Mouse (Mus musculus): ENCODE data around the gene Kif3b. TPM values are rescaled to one million over a fixed set of nuclear protein-coding genes. Genes with fewer than 3 reads are reported as not detected.
"Not testable (repeated sequence)": the region's sequence is repeated elsewhere in the genome, so short reads cannot be mapped to it uniquely, and the experiment has no call there.

The Kif3b gene
- polyA plus RNA-seq, 1 experiment from 2014 or later, result 12.6 TPM

- no peak for ATAC-seq (ENCODE audit: low FRiP score, low read depth)
- H3K36me3 ChIP-seq, result peaks cover 64% of the 10 kb centered on the region
- H3K27me3 ChIP-seq (replicated peaks), result no peaks in the 10 kb centered on the region
- peaks cover 13% of the 10 kb centered on the region for H3K4me1 ChIP-seq
- no peak overlapping the region for H3K4me2 ChIP-seq (replicated peaks)
- no peak overlapping the region for H3K4me3 ChIP-seq
- H3K27ac ChIP-seq, result no peak overlapping the region
- no peak overlapping the region for H3K9ac ChIP-seq
- H3K9me3 ChIP-seq, result no peaks in the 10 kb centered on the region
- 93% methylated on average over 2 of the region's 2 CpGs for WGBS
Observed at GRCm38 (mm10) chr2:153354648-153355047, 63.4 kb downstream of the Kif3b start.

GRCm38 (mm10) chr2:153356784-153357183 is 65.6 kb downstream of the Kif3b start:
- H3K27ac ChIP-seq, result no peak overlapping the region
- H3K9ac ChIP-seq, result no peak overlapping the region
- no peak overlapping the region for H3K4me2 ChIP-seq (replicated peaks)
- no peaks in the 10 kb centered on the region for H3K9me3 ChIP-seq
- ATAC-seq (ENCODE audit: low FRiP score, low read depth), result no peak
- 94% methylated on average over 4 of the region's 4 CpGs for WGBS
- H3K36me3 ChIP-seq, result peaks cover 73% of the 10 kb centered on the region
- no peaks in the 10 kb centered on the region for H3K4me1 ChIP-seq
- no peaks in the 10 kb centered on the region for H3K27me3 ChIP-seq (replicated peaks)
- no peak overlapping the region for H3K4me3 ChIP-seq

- no peak overlapping the region for H3K4me2 ChIP-seq (replicated peaks)
- no peak overlapping the region for H3K9ac ChIP-seq
- no peaks in the 10 kb centered on the region for H3K9me3 ChIP-seq
- no peak overlapping the region for H3K27ac ChIP-seq
- WGBS, result 93% methylated on average over 1 of the region's 1 CpGs
- no peaks in the 10 kb centered on the region for H3K27me3 ChIP-seq (replicated peaks)
- no peak overlapping the region for H3K4me3 ChIP-seq
- peaks cover 66% of the 10 kb centered on the region for H3K36me3 ChIP-seq
- no peak for ATAC-seq (ENCODE audit: low FRiP score, low read depth)
- no peaks in the 10 kb centered on the region for H3K4me1 ChIP-seq
Observed at GRCm38 (mm10) chr2:153361101-153361710, 70.0 kb downstream of the Kif3b start.

GRCm38 (mm10) chr2:153364531-153364930 is 73.3 kb downstream of the Kif3b start:
- H3K4me2 ChIP-seq (replicated peaks); ATAC-seq (ENCODE audit: low FRiP score, low read depth); H3K4me3 ChIP-seq; H3K27me3 ChIP-seq (replicated peaks); H3K4me1 ChIP-seq; H3K27ac ChIP-seq; H3K9me3 ChIP-seq; H3K9ac ChIP-seq: not testable (repeated sequence)
- peaks cover 62% of the 10 kb centered on the region for H3K36me3 ChIP-seq
- 92% methylated on average over 14 of the region's 14 CpGs for WGBS

GRCm38 (mm10) chr2:153370871-153371270 is 79.7 kb downstream of the Kif3b start:
- H3K4me2 ChIP-seq (replicated peaks), result no peak overlapping the region
- no peak overlapping the region for H3K27ac ChIP-seq
- H3K9ac ChIP-seq, result no peak overlapping the region
- H3K9me3 ChIP-seq, result no peaks in the 10 kb centered on the region
- peaks cover 30% of the 10 kb centered on the region for H3K36me3 ChIP-seq
- H3K27me3 ChIP-seq (replicated peaks), result no peaks in the 10 kb centered on the region
- no peaks in the 10 kb centered on the region for H3K4me1 ChIP-seq
- no peak for ATAC-seq (ENCODE audit: low FRiP score, low read depth)
- H3K4me3 ChIP-seq, result no peak overlapping the region

- Histone ChIP-seq H3K9ac (no peak overlapping the region), H3K4me1 (no peaks in the 10 kb centered on the region), H3K27me3 (replicated peaks) (no peaks in the 10 kb centered on the region), H3K27ac (no peak overlapping the region), H3K9me3 (no peaks in the 10 kb centered on the region), H3K4me3 (no peak overlapping the region), H3K36me3 (peaks cover 9% of the 10 kb centered on the region; the same call in 1 of the 2 replicates), H3K4me2 (replicated peaks) (no peak overlapping the region)
- no peak for ATAC-seq (ENCODE audit: low FRiP score, low read depth)
- WGBS, result 88% methylated on average over 2 of the region's 2 CpGs
Observed at GRCm38 (mm10) chr2:153375380-153375779, 84.2 kb downstream of the Kif3b start.

GRCm38 (mm10) chr2:153380479-153380878 is 89.3 kb downstream of the Kif3b start:
- Histone ChIP-seq H3K36me3 (peaks cover 30% of the 10 kb centered on the region), H3K4me3 (no peak overlapping the region), H3K9ac (no peak overlapping the region), H3K27me3 (replicated peaks) (no peaks in the 10 kb centered on the region), H3K9me3 (no peaks in the 10 kb centered on the region), H3K4me1 (no peaks in the 10 kb centered on the region), H3K4me2 (replicated peaks) (no peak overlapping the region), H3K27ac (no peak overlapping the region)
- 98% methylated on average over 1 of the region's 1 CpGs for WGBS
- no peak for ATAC-seq (ENCODE audit: low FRiP score, low read depth)

Other genes starting within 250 kb of the Kif3b start
- gene Ccm2l, start 225.5 kb upstream of the Kif3b start, polyA plus RNA-seq (2016; fragmentation: Nextera tagmentation; extraction: Ambion mirVana), result 2.5 and 3.3 TPM in 2 replicates
- gene Hck, start 182.9 kb upstream of the Kif3b start, polyA plus RNA-seq (2016; fragmentation: Nextera tagmentation; extraction: Ambion mirVana), result 2.5 and 2.6 TPM in 2 replicates
- gene Tm9sf4, start 130.1 kb upstream of the Kif3b start, polyA plus RNA-seq (2016; fragmentation: Nextera tagmentation; extraction: Ambion mirVana), result 77.9 and 83.1 TPM in 2 replicates
- 11.0 and 12.5 TPM in 2 replicates for gene Tspyl3, start 66.0 kb upstream of the Kif3b start, polyA plus RNA-seq (2016; fragmentation: Nextera tagmentation; extraction: Ambion mirVana)
- 11.8 and 16.6 TPM in 2 replicates for gene Plagl2, start 50.0 kb upstream of the Kif3b start, polyA plus RNA-seq (2016; fragmentation: Nextera tagmentation; extraction: Ambion mirVana)
- gene Pofut1, start 49.9 kb upstream of the Kif3b start, polyA plus RNA-seq (2016; fragmentation: Nextera tagmentation; extraction: Ambion mirVana), result 4.9 and 5.7 TPM in 2 replicates
- gene Asxl1, start 54.4 kb downstream of the Kif3b start, polyA plus RNA-seq (2016; fragmentation: Nextera tagmentation; extraction: Ambion mirVana), result 21.1 and 21.8 TPM in 2 replicates
- gene 4930404H24Rik, start 201.4 kb downstream of the Kif3b start, polyA plus RNA-seq (2016; fragmentation: Nextera tagmentation; extraction: Ambion mirVana), result not detected in 2 replicates
- 36.3 and 39.9 TPM in 2 replicates for gene Nol4l, start 238.6 kb downstream of the Kif3b start, polyA plus RNA-seq (2016; fragmentation: Nextera tagmentation; extraction: Ambion mirVana)

All from neural tube, embryonic 12.5 days (tissue).